Mouse (Mus musculus) CH12.LX (cell line): Measurements from ENCODE around the gene Copg2.

Experiments used
- ETS1 ChIP-seq: conservative IDR thresholded peaks from 2 replicates; pipeline ENCODE4 v1.6.1; 2012; ENCODE audit warnings: low read depth, mild to moderate bottlenecking, inconsistent platforms, low read length, improper control_type of control experiment, moderate library complexity
- TCF12 ChIP-seq: IDR thresholded peaks from 2 replicates; pipeline ENCODE4 v1.6.1; 2014; ENCODE audit warnings: low read depth, mild to moderate bottlenecking, inconsistent platforms, low read length, improper control_type of control experiment

DNA sequence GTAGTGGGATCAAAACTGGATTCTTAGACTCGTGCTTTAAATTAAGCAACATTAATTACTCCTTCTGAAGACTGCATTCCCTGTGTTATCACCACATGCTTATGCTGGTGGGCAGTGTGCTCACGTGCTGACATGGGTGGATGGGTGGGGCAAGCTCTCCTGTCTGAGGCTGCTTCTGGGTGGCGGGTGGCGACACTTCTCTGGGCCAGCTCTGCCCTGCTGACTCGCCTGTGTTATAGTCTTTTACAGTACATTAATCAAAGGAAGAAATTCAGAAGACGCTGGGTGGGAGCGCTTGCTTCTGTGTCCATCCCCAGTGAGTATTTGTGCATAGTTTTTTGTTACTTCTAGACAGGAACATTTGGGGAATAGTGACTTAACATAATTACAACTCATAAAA, 151.0 kb downstream of the Copg2 start:
- no peak for TF ChIP-seq ETS1
- TF ChIP-seq TCF12, result no peak
